Mouse (Mus musculus) G1E (cell line): ENCODE data around the gene Zfp94. TPM values are rescaled to one million over a fixed set of nuclear protein-coding genes. Genes with fewer than 3 reads are reported as not detected.

Experiments
- ATAC-seq: 2 replicates; pipeline ENCODE4 v1.8.0; 2016; ENCODE audit warnings: mild to moderate bottlenecking; ENCODE audit not compliant: insufficient number of reproducible peaks, poor library complexity, low FRiP score, severe bottlenecking; ENCODE audit errors: extremely low read depth
- DNase-seq: peaks from one replicate; pipeline ENCODE4 v3.0.0; 2012; ENCODE audit warnings: low spot score
- H3K27me3 ChIP-seq: 2 replicates; pipeline ENCODE4 v1.6.1; 2012; ENCODE audit warnings: mild to moderate bottlenecking, low read length, inconsistent platforms; ENCODE audit not compliant: insufficient read depth
- H3K36me3 ChIP-seq: replicated peaks from 2 replicates; pipeline ENCODE3; 2012; ENCODE audit warnings: mild to moderate bottlenecking, inconsistent platforms
- H3K4me1 ChIP-seq: 2 replicates; pipeline ENCODE4 v1.6.1; 2012; ENCODE audit warnings: low read depth, low read length, inconsistent platforms, mixed read lengths; ENCODE audit not compliant: insufficient read depth
- H3K4me3 ChIP-seq: 2 replicates; pipeline ENCODE4 v1.5.1; 2012; ENCODE audit warnings: low read depth, mild to moderate bottlenecking, inconsistent platforms, low read length, moderate library complexity, mixed read lengths
- H3K9me3 ChIP-seq: replicated peaks from 2 replicates; pipeline ENCODE4 v1.6.1; 2012; ENCODE audit warnings: inconsistent platforms
- CTCF ChIP-seq: IDR thresholded peaks from 2 replicates; pipeline ENCODE4 v1.5.1; 2012; ENCODE audit warnings: low read depth, low read length, inconsistent platforms, mixed read lengths
- GATA1 ChIP-seq: IDR thresholded peaks from 2 replicates; pipeline ENCODE4 v1.6.1; 2012; ENCODE audit warnings: borderline replicate concordance, low read length, inconsistent platforms, mixed read lengths
- GATA2 ChIP-seq: IDR thresholded peaks from 2 replicates; pipeline ENCODE4 v1.6.1; 2012; ENCODE audit warnings: low read depth, low read length, inconsistent platforms, borderline replicate concordance
- POLR2AphosphoS5 ChIP-seq: IDR thresholded peaks from 2 replicates; pipeline ENCODE4 v1.6.1; 2012; ENCODE audit warnings: low read depth, low read length, inconsistent platforms; ENCODE audit not compliant: insufficient replicate concordance
- TAL1 ChIP-seq: conservative IDR thresholded peaks from 2 replicates; pipeline ENCODE4 v1.6.1; 2012; ENCODE audit warnings: low read depth, low read length, inconsistent platforms, mixed read lengths
- polyA plus RNA-seq: library from polyadenylated mRNA; stranded (reverse); fragments of >175 nt; gene quantifications from 2 replicates; pipeline ENCODE4 v1.2.3, GENCODE M21; 2012
- total RNA-seq, 2 experiments: library from RNA; stranded (forward) in 1 of 2; stranded (reverse) in 1 of 2; fragments of 200-1000 nt in 1 of 2; fragments of >200 nt in 1 of 2; fragmentation: Nextera tagmentation in 1 of 2; gene quantifications; 2 replicates each; pipeline ENCODE4 v1.2.3; 2014 to 2017

Gene Zfp94
- total and polyA plus RNA-seq, 3 experiments: 3.5 to 12.5 (median 6.0) TPM

DNA sequence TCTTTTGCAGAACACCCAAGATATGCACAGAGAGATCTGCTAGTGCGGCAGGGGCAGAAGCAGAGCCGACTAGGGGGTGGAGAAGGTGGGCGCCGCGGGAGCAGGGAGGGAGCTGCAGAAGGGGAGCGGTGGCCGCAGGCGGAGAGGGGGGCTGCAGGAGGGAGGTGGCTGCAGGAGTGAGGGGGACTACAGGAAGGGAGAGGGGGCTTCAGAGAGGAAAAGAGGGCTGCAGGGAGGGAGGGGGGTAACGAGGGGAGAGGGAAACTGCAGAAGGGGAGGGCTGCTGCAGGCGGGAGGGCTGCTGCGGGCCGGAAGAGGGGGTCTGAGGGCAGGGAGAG lies 17.9 kb downstream of the Zfp94 start:
- no peak for TF ChIP-seq CTCF
- no peak for TF ChIP-seq POLR2AphosphoS5
- no peak for TF ChIP-seq GATA1
- no peak for TF ChIP-seq TAL1
- no peak for TF ChIP-seq GATA2
- no peak for ATAC-seq
- Histone ChIP-seq H3K4me1 (peaks cover 20% of the 10 kb centered on the region), H3K27me3 (no peaks in the 10 kb centered on the region), H3K9me3 (no peaks in the 10 kb centered on the region; the same call in 1 of the 2 replicates), H3K4me3 (peak overlapping the region; percentile 81), H3K36me3 (peaks cover 63% of the 10 kb centered on the region)
- DNase-seq: peak; percentile 9

DNA sequence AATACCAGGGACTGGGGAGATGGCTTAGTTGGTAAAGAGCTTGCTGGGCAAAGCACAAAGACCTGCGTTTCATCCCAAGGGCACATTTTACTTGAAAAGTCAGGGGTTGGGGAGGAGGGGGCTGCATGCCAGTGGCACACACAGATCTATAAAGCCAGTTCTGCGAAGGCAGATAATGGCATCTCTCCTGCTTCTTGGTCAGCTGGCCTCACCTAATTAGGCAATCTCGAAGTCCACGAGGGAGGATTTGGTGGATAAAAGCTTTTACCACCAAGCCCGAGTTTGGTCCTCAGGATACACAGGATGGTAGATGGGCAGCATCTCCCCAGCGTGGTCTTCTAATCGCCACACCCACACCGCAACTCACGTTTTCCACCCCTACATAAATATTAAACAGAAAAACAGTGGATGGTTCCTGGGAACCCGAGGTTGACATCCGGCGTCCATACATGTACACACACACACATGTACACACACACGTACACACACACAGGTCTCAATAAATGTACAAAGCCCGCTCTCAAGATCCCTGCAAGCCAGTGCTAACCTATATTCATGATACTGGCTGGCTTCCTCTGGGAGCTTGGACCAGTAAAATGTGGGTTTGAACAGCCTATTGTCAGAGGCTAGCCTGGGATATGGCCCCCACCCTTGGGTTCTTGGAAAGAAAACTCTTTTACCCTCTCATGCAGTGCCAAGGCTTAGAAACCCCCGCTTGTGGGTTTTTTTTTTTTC lies 18.9 kb downstream of the Zfp94 start:
- TF ChIP-seq POLR2AphosphoS5 (no peak), TAL1 (no peak), GATA1 (no peak), GATA2 (no peak), CTCF (no peak)
- Histone ChIP-seq H3K36me3 (peaks cover 59% of the 10 kb centered on the region), H3K4me3 (no peak overlapping the region), H3K9me3 (no peaks in the 10 kb centered on the region; the same call in 1 of the 2 replicates), H3K27me3 (no peaks in the 10 kb centered on the region), H3K4me1 (peaks cover 20% of the 10 kb centered on the region)
- ATAC-seq (no peak), DNase-seq (no peak)

DNA sequence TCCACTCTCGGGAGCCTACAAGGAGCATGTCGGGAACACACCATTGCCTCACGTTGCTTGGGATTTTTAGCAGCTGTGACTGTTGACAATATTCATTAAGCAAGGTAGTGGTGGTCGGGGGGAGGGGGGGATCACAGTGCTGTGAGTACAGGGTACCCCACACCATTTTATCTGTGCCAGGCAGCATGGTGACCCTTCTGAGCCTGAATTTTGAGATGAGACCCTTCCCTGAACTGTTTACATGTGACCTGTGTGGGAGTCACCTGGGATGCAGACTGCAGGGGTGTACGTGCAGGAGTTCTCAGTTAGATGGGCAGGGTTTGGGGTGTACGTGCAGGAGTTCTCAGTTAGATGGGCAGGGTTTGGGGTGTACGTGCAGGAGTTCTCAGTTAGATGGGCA lies 20.1 kb downstream of the Zfp94 start:
- TF ChIP-seq TAL1: no peak
- TF ChIP-seq CTCF: no peak
- TF ChIP-seq GATA1: no peak
- no peak for TF ChIP-seq GATA2
- no peak for TF ChIP-seq POLR2AphosphoS5
- Histone ChIP-seq H3K4me3 (no peak overlapping the region), H3K9me3 (peaks cover 3% of the 10 kb centered on the region; the same call in 1 of the 2 replicates), H3K4me1 (peaks cover 20% of the 10 kb centered on the region), H3K27me3 (no peaks in the 10 kb centered on the region), H3K36me3 (peaks cover 62% of the 10 kb centered on the region)
- ATAC-seq (no peak), DNase-seq (no peak)

DNA sequence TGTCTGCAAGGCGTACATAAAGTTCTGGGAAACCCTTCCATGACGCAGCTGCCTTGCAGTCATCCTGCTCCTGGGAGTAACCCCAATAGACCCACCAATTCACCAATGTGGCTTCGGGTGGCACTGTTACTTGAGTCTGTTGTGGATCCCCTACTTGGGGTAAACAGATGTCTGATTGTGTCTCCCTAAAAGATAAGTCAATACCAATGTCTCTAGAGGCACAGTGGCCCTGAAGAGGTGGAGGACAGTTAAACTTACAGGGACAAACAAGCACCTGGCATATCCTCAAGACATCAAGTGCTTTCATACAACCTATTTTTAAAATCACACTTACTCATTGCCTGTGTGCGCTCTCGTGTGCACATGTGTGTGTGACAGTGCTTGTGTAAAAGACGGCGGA lies 21.1 kb downstream of the Zfp94 start:
- no peak for ATAC-seq
- Histone ChIP-seq H3K9me3 (peaks cover 4% of the 10 kb centered on the region; the same call in 1 of the 2 replicates), H3K36me3 (peaks cover 70% of the 10 kb centered on the region)

DNA sequence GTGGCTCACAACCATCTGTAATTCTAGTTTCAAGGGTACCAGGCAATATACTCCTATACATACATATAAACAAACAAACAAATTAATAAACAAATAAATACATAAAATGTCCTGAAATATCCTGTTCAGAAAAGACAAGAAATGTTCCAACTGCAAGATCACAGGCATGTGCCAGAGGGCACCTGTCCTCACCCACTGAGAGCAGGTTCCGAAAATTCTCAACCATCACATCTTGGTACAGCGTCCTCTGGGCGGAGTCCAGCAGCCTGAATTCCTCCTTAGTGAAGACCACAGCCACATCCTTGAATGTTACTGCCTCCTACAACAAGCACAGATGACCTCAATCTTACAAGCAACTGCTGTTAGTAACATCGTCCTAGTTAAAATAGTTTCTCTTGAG lies 21.7 kb downstream of the Zfp94 start:
- Histone ChIP-seq H3K27me3 (no peaks in the 10 kb centered on the region), H3K4me3 (no peak overlapping the region), H3K4me1 (peaks cover 14% of the 10 kb centered on the region), H3K36me3 (peaks cover 75% of the 10 kb centered on the region), H3K9me3 (peaks cover 8% of the 10 kb centered on the region; the same call in 1 of the 2 replicates)
- TF ChIP-seq GATA1: no peak
- no peak for TF ChIP-seq POLR2AphosphoS5
- TF ChIP-seq GATA2: no peak
- TF ChIP-seq CTCF: no peak
- TF ChIP-seq TAL1: no peak
- no peak for DNase-seq
- ATAC-seq: no peak

More for the DNA sequence above, 21.1 kb downstream of the Zfp94 start:
- H3K4me1 ChIP-seq: peaks cover 20% of the 10 kb centered on the region
- no peak for DNase-seq
- H3K4me3 ChIP-seq: no peak overlapping the region
- TF ChIP-seq POLR2AphosphoS5 (no peak), GATA1 (no peak), CTCF (no peak), TAL1 (no peak), GATA2 (no peak)
- no peaks in the 10 kb centered on the region for H3K27me3 ChIP-seq

DNA sequence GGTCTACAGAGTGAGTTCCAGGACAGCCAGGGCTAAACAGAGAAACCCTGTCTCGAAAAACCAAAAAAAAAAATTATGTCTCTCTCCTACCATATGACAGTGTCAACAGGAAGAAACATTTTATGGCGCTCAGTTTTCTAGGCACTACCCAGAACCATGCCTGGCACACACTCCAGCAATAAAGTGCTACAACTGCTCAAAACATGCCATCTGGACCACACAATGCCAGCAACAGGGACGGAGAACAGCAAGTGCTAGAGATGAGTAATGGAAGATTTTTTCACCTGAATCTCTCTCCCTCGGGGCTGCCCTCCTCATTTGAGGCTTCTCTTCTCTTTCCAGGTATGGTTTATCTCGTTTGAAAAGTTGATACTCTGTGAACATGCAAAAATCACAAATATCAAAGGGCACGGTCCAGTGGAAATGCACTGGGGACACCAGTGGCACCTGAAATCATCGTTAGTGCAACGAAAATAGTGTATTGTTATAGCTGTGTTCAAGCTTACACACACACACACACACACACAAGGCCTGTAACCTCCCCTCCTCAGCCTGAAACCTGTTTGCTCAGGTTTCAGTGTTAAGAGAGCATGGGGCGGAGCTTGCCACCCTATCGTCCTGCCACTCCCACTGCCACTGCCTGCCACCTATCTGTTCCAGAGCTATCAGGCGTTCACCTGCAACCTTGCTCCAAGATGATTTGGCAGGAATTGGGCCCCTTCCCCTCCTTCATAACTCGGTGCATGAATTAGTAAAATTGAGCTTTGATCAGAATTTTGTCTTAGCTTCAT lies 23.2 kb downstream of the Zfp94 start:
- DNase-seq (no peak), ATAC-seq (no peak)
- no peak overlapping the region for H3K4me3 ChIP-seq
- TF ChIP-seq GATA2: no peak
- TF ChIP-seq TAL1: no peak
- TF ChIP-seq GATA1: no peak
- TF ChIP-seq CTCF: no peak
- no peak for TF ChIP-seq POLR2AphosphoS5
- peaks cover 75% of the 10 kb centered on the region for H3K36me3 ChIP-seq
- peaks cover 9% of the 10 kb centered on the region for H3K4me1 ChIP-seq
- H3K9me3 ChIP-seq: peaks cover 8% of the 10 kb centered on the region; the same call in 1 of the 2 replicates
- no peaks in the 10 kb centered on the region for H3K27me3 ChIP-seq
